Mouse (Mus musculus) urinary bladder, postnatal 25 days (tissue): ENCODE data around the gene Tbc1d10a.

ENCODE experiments used
- DNase-seq: peaks from one replicate; pipeline ENCODE4 v3.0.0; 2022; ENCODE audit warnings: low spot score

Gene Tbc1d10a

GRCm38 (mm10) chr11:4237389-4237912, 50.9 kb downstream of the Tbc1d10a start:
- no peak for DNase-seq

DNA sequence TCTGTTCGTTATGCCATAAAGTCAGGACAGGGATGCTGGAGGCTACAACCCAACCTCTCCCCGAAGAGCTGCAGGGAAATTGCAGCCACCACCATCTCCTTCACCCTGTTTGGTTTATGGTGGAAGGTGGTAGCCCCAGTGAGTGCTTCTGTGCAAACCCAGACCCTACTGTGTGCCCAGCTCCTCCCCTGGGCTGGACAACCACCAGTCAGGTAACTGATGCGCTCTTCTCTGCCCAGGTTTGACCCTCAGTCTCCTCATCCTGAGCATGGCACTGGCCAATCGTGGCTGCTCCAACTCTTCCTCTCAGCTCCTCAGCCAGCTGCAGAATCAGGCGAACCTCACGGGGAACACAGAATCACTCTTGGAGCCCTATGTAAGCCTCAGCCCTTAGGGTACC, 51.6 kb downstream of the Tbc1d10a start:
- DNase-seq = no peak

- DNase-seq = no peak
Measured at GRCm38 (mm10) chr11:4239691-4240090, 53.1 kb downstream of the Tbc1d10a start.

- no peak for DNase-seq
Measured at GRCm38 (mm10) chr11:4240151-4240550, 53.6 kb downstream of the Tbc1d10a start.

DNA sequence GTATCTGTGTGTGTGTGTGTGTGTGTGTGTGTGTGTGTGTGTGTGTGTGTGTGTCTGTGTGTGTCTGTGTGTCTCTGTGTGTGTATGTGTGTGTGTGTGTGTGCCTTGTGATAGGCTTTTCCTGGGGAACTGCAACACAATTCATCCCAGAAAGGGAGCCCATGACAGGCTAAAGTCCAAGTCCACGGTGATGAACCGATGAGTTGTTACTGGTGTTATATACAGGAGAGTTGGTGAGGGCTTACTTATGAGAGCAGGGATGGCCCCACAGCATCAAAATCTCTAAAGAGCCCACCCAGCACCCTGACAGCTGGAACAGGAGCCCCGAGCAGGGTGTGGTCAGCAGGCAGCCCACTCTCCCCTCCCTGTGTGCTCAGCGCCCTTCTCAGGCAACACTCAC, 54.6 kb downstream of the Tbc1d10a start:
- DNase-seq = no peak

- DNase-seq = no peak
Measured at GRCm38 (mm10) chr11:4246126-4246525, 59.5 kb downstream of the Tbc1d10a start.

DNA sequence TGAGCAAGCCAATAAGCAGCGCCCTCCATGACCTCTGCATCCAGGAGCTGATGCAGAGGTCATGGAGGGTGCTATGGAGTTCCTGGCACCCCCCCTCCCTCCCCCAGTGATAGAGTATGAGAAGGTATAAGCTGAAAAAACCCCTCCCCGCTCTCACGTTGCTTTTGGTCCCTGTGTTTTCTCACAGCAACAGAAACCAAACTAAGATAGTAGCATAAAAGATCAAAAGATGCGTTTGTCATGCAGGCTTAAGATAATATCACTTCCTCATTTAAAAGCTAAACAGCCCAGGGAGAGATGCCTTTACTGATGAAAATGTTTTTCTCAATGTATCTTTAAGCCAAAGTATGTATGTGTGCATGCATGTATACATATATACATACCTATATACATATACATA, 60.0 kb downstream of the Tbc1d10a start:
- no peak for DNase-seq

DNA sequence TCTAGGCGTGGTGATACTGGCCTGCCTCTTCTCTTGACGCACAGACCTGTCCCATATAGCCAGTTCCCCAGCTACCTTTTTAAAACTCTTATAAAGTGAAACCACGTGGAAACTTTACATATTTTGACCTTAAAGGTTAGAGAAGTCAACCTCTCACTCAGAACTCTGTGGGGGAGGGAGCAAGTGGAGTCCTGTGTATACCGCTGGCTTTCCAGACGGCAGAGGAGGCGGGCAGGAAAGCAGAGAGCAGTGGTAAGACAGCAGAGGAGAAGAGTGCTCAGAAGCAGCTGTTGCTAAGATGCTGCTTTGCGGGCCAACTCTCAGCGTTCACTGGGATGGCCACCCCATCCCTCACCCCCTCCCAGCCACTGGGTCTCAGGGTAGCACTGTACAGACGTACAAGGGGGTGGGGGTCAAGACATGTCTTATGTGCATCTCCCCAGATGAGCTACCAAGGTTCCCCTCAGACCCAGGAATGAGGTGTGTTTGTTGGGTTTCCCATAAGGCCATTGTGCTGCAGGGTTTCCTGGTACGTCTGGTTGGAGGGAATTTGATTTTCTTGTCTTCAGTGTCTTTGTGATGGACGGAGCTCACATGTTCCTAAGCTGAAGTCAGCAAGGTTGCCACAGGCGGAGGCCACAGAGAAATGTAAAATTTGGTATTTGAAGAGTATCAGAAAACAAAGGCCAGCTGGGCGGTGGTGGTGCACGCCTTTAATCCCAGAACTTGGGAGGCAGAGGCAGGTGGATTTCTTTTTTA, 60.8 kb downstream of the Tbc1d10a start:
- DNase-seq = no peak

GRCm38 (mm10) chr11:4249151-4249550, 62.6 kb downstream of the Tbc1d10a start:
- no peak for DNase-seq

- DNase-seq = no peak
Measured at GRCm38 (mm10) chr11:4250290-4250689, 63.7 kb downstream of the Tbc1d10a start.

GRCm38 (mm10) chr11:4251376-4251775, 64.8 kb downstream of the Tbc1d10a start:
- DNase-seq = no peak

DNA sequence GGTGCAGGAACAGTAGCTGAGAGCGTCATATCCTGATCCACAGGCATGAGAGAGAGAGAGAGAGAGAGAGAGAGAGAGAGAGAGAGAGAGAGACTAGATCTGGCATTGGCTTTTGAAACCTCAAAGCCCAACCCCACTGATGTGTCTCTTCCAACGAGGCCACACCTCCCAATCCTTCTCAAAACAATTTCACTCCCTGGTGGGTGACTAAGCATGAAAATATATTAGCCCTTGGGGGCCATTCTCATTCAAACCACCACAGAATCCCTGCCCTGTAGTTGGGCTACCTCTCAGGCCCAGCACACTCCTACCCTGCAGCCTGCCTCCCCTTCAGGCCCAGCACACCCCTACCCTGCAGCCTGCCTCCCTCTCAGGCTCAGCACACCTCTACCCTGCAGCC, 66.3 kb downstream of the Tbc1d10a start:
- DNase-seq = no peak

GRCm38 (mm10) chr11:4256846-4257607, 70.4 kb downstream of the Tbc1d10a start, which contains the start of gene Lif:
Gene Lif, plus strand, starts transcription at chr11:4257557.
- DNase-seq = no peak

- no peak for DNase-seq
Measured at GRCm38 (mm10) chr11:4257756-4258155, 71.2 kb downstream of the Tbc1d10a start.

DNA sequence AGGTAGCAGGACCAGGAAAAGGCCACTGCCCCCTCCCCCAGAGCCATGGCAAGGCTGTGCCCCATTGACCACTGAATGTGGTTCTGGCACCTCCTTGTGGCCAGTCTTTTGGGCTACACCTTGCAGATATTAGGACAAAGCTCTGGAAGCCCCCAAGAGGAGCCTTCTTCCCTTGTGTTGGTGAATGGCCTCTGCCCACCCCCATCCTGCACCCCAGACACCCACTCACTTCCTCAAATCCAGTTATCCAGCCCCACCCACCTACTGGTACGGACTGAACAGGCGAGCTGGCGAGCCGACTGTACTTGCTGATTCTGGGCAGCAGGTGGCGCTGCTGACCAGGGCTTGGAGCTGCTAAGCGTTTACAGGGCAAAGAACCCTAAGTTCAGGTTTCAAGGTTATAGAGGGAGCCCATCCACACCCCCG, 72.1 kb downstream of the Tbc1d10a start:
- DNase-seq = peak; percentile 82

DNA sequence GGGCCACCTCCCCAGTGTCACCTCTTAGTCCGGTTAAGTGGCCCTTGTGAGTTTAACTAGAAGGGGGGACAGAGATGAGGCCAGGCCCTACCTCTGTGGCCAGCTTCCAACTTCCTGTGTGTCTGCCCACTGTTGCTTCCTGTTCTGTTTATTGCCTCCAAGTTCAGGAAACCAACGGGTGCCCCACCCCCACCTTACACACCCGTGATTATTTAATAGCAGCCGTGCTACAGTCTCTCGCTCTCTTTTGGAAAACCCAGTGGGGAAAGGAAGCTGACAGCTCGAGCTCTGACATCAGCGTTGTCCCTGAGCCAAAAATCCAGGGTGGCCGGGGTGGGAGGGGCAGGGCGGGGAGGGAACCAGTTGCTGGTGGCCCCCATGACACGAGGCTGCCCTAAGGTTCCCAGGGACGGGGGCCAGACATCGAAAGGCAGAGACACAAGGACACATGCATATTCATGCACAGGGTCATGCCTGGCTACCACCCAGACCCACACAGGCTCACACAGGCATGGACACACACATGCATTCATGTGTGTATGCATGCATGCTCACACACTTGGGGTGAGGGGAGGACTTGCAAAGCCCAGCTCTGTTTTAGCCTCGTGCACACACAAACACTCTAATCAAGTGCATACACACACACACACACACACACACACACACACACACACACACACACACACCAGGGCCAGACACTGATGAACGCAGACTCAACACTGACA, 74.0 kb downstream of the Tbc1d10a start:
- no peak for DNase-seq

DNA sequence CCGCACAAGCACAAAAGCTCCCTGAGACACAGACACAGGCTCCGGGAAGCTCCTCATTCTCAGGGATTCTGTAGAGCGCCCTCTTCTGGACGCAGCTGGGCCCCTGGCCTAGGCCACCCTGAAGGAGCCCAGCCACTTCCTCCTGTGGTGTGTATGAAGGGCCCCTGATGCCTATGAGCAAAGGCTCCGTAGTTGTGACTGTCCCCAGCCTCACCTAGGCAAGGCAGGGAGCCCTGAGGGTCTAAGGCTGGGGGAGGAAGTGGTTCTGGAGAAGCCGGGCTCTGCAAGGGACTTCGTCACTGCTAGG, 74.6 kb downstream of the Tbc1d10a start:
- peak; percentile 45 for DNase-seq

DNA sequence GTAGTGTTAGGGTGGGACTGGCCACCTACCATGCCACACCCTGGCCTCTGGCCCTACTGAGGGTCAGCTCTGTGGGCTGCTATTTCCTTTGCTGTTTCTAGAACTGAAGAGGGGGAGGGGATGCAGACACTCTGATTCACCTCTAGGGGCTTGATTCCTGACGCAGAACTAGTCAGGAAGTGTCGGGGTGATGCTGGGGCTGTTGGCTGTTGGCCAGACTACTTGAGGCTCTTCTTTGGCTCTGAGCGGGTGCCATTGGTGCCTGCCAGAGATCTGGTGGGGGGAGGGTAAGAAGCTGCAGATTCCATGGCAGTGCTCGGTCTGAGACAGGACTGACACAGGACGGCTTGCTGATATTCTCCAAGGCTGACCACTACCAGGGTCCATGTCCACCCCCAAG, 75.4 kb downstream of the Tbc1d10a start:
- DNase-seq = no peak

- no peak for DNase-seq
Measured at GRCm38 (mm10) chr11:4262847-4263246, 76.3 kb downstream of the Tbc1d10a start.

GRCm38 (mm10) chr11:4263296-4263695, 76.7 kb downstream of the Tbc1d10a start:
- no peak for DNase-seq

DNA sequence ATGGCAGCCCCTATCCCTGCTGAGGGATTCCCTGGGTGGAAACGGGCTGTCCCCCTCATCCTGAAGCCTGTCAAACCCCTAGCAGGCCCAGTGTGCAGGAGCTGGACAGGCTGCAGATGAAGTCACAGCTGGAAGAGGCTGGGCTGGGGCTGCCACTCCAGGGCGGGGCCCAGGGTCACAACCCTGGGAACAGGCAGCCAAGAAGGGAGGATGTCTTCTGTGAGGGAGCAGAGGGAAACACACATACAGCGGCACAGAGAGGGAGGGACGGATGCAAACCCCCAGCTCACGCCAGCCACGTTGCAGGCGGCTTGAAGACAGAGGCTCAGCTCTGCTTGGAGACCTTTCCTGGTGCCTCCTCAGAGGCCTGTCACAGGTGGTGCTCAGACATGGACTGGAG, 77.5 kb downstream of the Tbc1d10a start:
- peak; percentile 53 for DNase-seq
